Mouse (Mus musculus): Measurements from ENCODE around the gene Prkg1. TPM values are rescaled to one million over a fixed set of nuclear protein-coding genes. Genes with fewer than 3 reads are reported as not detected.
"Not testable (repeated sequence)": the region's sequence is repeated elsewhere in the genome, so short reads cannot be mapped to it uniquely, and the experiment has no call there.

The Prkg1 gene
- total RNA-seq, 4 experiments from 2014 or later = 8.4 to 12.1 (median 11.5) TPM

- DNase-seq = no peak
Observed at GRCm38 (mm10) chr19:30554467-30554881, 1210.4 kb downstream of the Prkg1 start.

- no peak for DNase-seq
Observed at GRCm38 (mm10) chr19:30553740-30554139, 1211.1 kb downstream of the Prkg1 start.

- DNase-seq = no peak
Observed at GRCm38 (mm10) chr19:30552260-30552659, 1212.6 kb downstream of the Prkg1 start.

- DNase-seq = no peak
Observed at GRCm38 (mm10) chr19:30549854-30550647, 1214.8 kb downstream of the Prkg1 start.

GRCm38 (mm10) chr19:30549044-30549853 lies 1215.6 kb downstream of the Prkg1 start, which contains the start of gene Dkk1:
TSS of gene Dkk1 (minus strand) at chr19:30549665.
- DNase-seq = no peak

- no peak for DNase-seq
Observed at GRCm38 (mm10) chr19:30548411-30549043, 1216.3 kb downstream of the Prkg1 start.

- not testable (repeated sequence) for DNase-seq
Observed at GRCm38 (mm10) chr19:30539365-30539941, 1225.4 kb downstream of the Prkg1 start.

- no peak for DNase-seq
Observed at GRCm38 (mm10) chr19:30516771-30517170, 1248.1 kb downstream of the Prkg1 start.

Other genes starting within 250 kb of the Prkg1 start
- gene A1cf, start 103.7 kb upstream of the Prkg1 start, total RNA-seq (2022) = under 1 TPM in 1 of 4 experiments, not detected in 3; 0.27 TPM